Mouse (Mus musculus): Measurements from ENCODE around the gene Rpgrip1l. TPM values are rescaled to one million over a fixed set of nuclear protein-coding genes. Genes with fewer than 3 reads are reported as not detected.
A peak's percentile ranks its signal among the peaks of the same experiment; 100 is the strongest.

Rpgrip1l gene
- total and polyA plus RNA-seq, 3 experiments = 2.1 to 5.0 (median 3.8) TPM

- no peak overlapping the region for H3K9ac ChIP-seq (ENCODE audit: insufficient read depth, low read depth)
- dilution Hi-C loops (cut with MboI; ENCODE audit: extremely low pct_ligation_motif_present, extremely low pct_unique_long_range_greater_than_20kb, low sequenced_read_pairs) (no loop called here), in situ Hi-C loops (cut with MboI; ENCODE audit: low pct_ligation_motif_present, low pct_unique_long_range_greater_than_20kb, low sequenced_read_pairs) (no loop called here)
- no peak for DNase-seq (ENCODE audit: extremely low read depth)
- H3K36me3 ChIP-seq (replicated peaks in 1 of 2; ENCODE audit: control insufficient read depth in 1 of 2, insufficient read depth in 1 of 2, low read length in 1 of 2) = no peaks in the 10 kb centered on the region
- no peak overlapping the region for H3K4me3 ChIP-seq (replicated peaks in 1 of 3; ENCODE audit: low read depth in 2 of 3, low read length in 2 of 3, poor library complexity in 1 of 3)
- H3K4me1 ChIP-seq (ENCODE audit: control insufficient read depth in 1 of 2, insufficient read depth in 2 of 2) = no peaks in the 10 kb centered on the region
- no peak overlapping the region for H3K4me2 ChIP-seq (ENCODE audit: insufficient read depth, low read depth, poor library complexity, severe bottlenecking)
- H3K27me3 ChIP-seq (replicated peaks) = no peaks in the 10 kb centered on the region
- H3K9me3 ChIP-seq (replicated peaks; ENCODE audit: low read length) = no peaks in the 10 kb centered on the region
- TF ChIP-seq POLR2AphosphoS2 (IDR thresholded peaks at IDR 0.05; ENCODE audit: low read depth, low read length) (no peak), JUN (IDR thresholded peaks at IDR 0.05; ENCODE audit: insufficient read depth, low read depth, low read length) (no peak), E2F4 (IDR thresholded peaks at IDR 0.05; ENCODE audit: insufficient replicate concordance, low read depth, low read length) (no peak), MXI1 (IDR thresholded peaks at IDR 0.05; ENCODE audit: low read depth, low read length) (no peak), IRF4 (IDR thresholded peaks at IDR 0.05; ENCODE audit: low read depth, low read length) (no peak), UBTF (IDR thresholded peaks at IDR 0.05; ENCODE audit: low read depth, low read length) (no peak), JUND (conservative IDR thresholded peaks at IDR 0.05; ENCODE audit: low read depth, low read length) (no peak), TBP (conservative IDR thresholded peaks at IDR 0.05; ENCODE audit: low read depth, low read length) (no peak), EP300 (IDR thresholded peaks at IDR 0.05; ENCODE audit: low read length) (no peak), SIN3A (IDR thresholded peaks at IDR 0.05; ENCODE audit: low read length) (no peak), POLR2A (IDR thresholded peaks at IDR 0.05; ENCODE audit: low read depth, low read length) (no peak), USF2 (conservative IDR thresholded peaks at IDR 0.05; ENCODE audit: low read depth, low read length) (no peak), HCFC1 (IDR thresholded peaks at IDR 0.05; ENCODE audit: low read depth, low read length) (no peak), RCOR1 (conservative IDR thresholded peaks at IDR 0.05; ENCODE audit: low read depth, low read length) (no peak), MAX (IDR thresholded peaks at IDR 0.05; ENCODE audit: low read length) (no peak), MYC (IDR thresholded peaks at IDR 0.05; ENCODE audit: low read depth, low read length) (no peak), TCF12 (IDR thresholded peaks at IDR 0.05; ENCODE audit: low read depth, low read length) (no peak), BHLHE40 (IDR thresholded peaks at IDR 0.05; ENCODE audit: low read depth, low read length) (no peak)
- no peak overlapping the region for H3K27ac ChIP-seq (ENCODE audit: insufficient read depth, low read depth)
- no peaks in the 10 kb centered on the region for H3K79me2 ChIP-seq (replicated peaks; ENCODE audit: control insufficient read depth, extremely low read depth, insufficient read depth, poor library complexity, severe bottlenecking)
Measured at GRCm38 (mm10) chr8:91263939-91264338, 49.1 kb downstream of the Rpgrip1l start.

DNA sequence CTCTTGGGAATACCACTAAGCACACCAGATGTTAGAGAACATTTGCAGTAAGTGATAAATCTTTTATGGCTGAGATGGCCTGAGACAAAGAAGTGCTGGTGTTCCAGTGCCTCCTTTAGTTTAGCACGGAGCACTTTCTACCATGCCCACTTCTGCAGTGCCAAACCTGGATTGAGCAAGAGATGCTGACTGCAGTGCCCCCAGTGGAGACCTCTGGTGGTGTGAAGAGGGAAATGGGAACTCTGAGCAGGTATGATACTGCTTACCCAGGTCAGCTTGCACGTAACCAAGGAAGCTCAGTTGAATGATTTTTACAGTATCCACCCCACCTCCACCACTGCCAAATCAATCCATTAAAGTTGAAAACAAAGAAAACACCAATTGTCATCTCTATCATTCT lies 51.5 kb downstream of the Rpgrip1l start:
- Histone ChIP-seq H3K79me2 (replicated peaks; ENCODE audit: control insufficient read depth, extremely low read depth, insufficient read depth, poor library complexity, severe bottlenecking) (no peaks in the 10 kb centered on the region), H3K27me3 (replicated peaks) (no peaks in the 10 kb centered on the region), H3K9me3 (replicated peaks; ENCODE audit: low read length) (no peaks in the 10 kb centered on the region), H3K27ac (ENCODE audit: insufficient read depth, low read depth) (no peak overlapping the region), H3K4me1 (ENCODE audit: control insufficient read depth in 1 of 2, insufficient read depth in 2 of 2) (no peaks in the 10 kb centered on the region), H3K4me3 (replicated peaks in 1 of 3; ENCODE audit: low read depth in 2 of 3, low read length in 2 of 3, poor library complexity in 1 of 3) (no peak overlapping the region), H3K9ac (ENCODE audit: insufficient read depth, low read depth) (no peak overlapping the region), H3K4me2 (ENCODE audit: insufficient read depth, low read depth, poor library complexity, severe bottlenecking) (no peak overlapping the region), H3K36me3 (replicated peaks in 1 of 2; ENCODE audit: control insufficient read depth in 1 of 2, insufficient read depth in 1 of 2, low read length in 1 of 2) (no peaks in the 10 kb centered on the region)
- in situ Hi-C loops (cut with MboI; ENCODE audit: low pct_ligation_motif_present, low pct_unique_long_range_greater_than_20kb, low sequenced_read_pairs) (no loop called here), dilution Hi-C loops (cut with MboI; ENCODE audit: extremely low pct_ligation_motif_present, extremely low pct_unique_long_range_greater_than_20kb, low sequenced_read_pairs) (no loop called here)
- TF ChIP-seq RAD21 (IDR thresholded peaks at IDR 0.05; ENCODE audit: low read depth, low read length) (peak; percentile 8), NRF1 (IDR thresholded peaks at IDR 0.05; ENCODE audit: low read depth, low read length) (no peak), CTCF (conservative IDR thresholded peaks at IDR 0.05 in 1 of 2, IDR thresholded peaks at IDR 0.05 in 1 of 2; ENCODE audit: low read depth in 2 of 2, low read length in 2 of 2) (peak in 1 of 2 experiments; percentile 54; a peak in 2 of 4 replicates), NELFE (IDR thresholded peaks at IDR 0.05; ENCODE audit: low read depth, low read length) (no peak), SMC3 (IDR thresholded peaks at IDR 0.05; ENCODE audit: low read depth, low read length) (peak; percentile 29), RCOR1 (conservative IDR thresholded peaks at IDR 0.05; ENCODE audit: low read depth, low read length) (no peak), ZC3H11A (IDR thresholded peaks at IDR 0.05; ENCODE audit: low read depth, low read length) (no peak)
- DNase-seq (ENCODE audit: extremely low read depth) = peak; percentile 14

Data from CH12.LX (cell line).